Mouse (Mus musculus) Patski (cell line): Measurements from ENCODE around the gene Mc1r. TPM values are rescaled to one million over a fixed set of nuclear protein-coding genes. Genes with fewer than 3 reads are reported as not detected.
"Not testable (repeated sequence)": the region's sequence is repeated elsewhere in the genome, so short reads cannot be mapped to it uniquely, and the experiment has no call there.

ENCODE experiments used
- ATAC-seq: fragments of 100-300 bp; one replicate; pipeline ENCODE4 v1.8.0; 2021
- CTCF ChIA-PET: fragments of 350-600 bp; sonication (Branson Sonifier 250); formaldehyde crosslinking; loops from one replicate; lab custom pipeline; 2022; ENCODE audit warnings: inconsistent platforms; lab: Charles Lee
- POLR2A ChIA-PET: fragments of 350-600 bp; sonication (Branson Sonifier 250); formaldehyde crosslinking; loops from one replicate; lab custom pipeline; 2022; ENCODE audit warnings: antibody characterized with exemption, inconsistent platforms; lab: Charles Lee
- DNase-seq: peaks from one replicate; pipeline ENCODE4 v3.0.0-alpha.2; 2011; ENCODE audit warnings: low read depth, low spot score
- H3K27me3 ChIP-seq: fragments of 371-371 bp; one replicate; pipeline ENCODE4 v1.5.1; 2021
- CTCF ChIP-seq: fragments of 100-300 bp; IDR thresholded peaks from one replicate; pipeline ENCODE4 v1.5.1; 2021
- in situ Hi-C: fragments of 300-500 bp; cut with MboI; formaldehyde crosslinking; loops from 3 replicates; pipeline ENCODE4 v1.11.1; 2018; ENCODE audit warnings: low pct_unique_long_range_greater_than_20kb, mixed read lengths
- polyA plus RNA-seq: library from polyadenylated mRNA; unstranded; gene quantifications from one replicate; pipeline ENCODE4 v1.2.3, GENCODE M21; 2021

The Mc1r gene
- polyA plus RNA-seq, 1 experiment from 2014 or later, result 0.05 TPM

- CTCF ChIA-PET, result no interaction called here
- no peaks in the 10 kb centered on the region for H3K27me3 ChIP-seq
- POLR2A ChIA-PET, result no interaction called here
- no peak for TF ChIP-seq CTCF
- in situ Hi-C loops, result no loop called here
- ATAC-seq, result no peak
- no peak for DNase-seq
Observed at GRCm38 (mm10) chr8:123450783-123451182, 43.9 kb downstream of the Mc1r start.

- DNase-seq, POLR2A ChIA-PET, ATAC-seq, H3K27me3 ChIP-seq, in situ Hi-C loops: not testable (repeated sequence)
- CTCF ChIA-PET, result interaction anchor here (1.3 kb wide), 1 partner anchor 9 kb away, joined by 5 read pairs; no protein-coding TSS in a partner anchor
Observed at GRCm38 (mm10) chr8:123451747-123452146, 44.8 kb downstream of the Mc1r start.

GRCm38 (mm10) chr8:123452149-123452548, 45.2 kb downstream of the Mc1r start:
- in situ Hi-C loops, result no loop called here
- ChIA-PET POLR2A (no interaction called here), CTCF (interaction anchor here (1.3 kb wide), 1 partner anchor 9 kb away, joined by 5 read pairs; no protein-coding TSS in a partner anchor)
- no peaks in the 10 kb centered on the region for H3K27me3 ChIP-seq
- DNase-seq (no peak), ATAC-seq (no peak)
- no peak for TF ChIP-seq CTCF

- no peaks in the 10 kb centered on the region for H3K27me3 ChIP-seq
- ChIA-PET POLR2A (no interaction called here), CTCF (interaction anchor here (1.0 kb wide), 1 partner anchor 10 kb away, joined by 3 read pairs; no protein-coding TSS in a partner anchor)
- ATAC-seq (no peak), DNase-seq (no peak)
- TF ChIP-seq CTCF, result no peak
- in situ Hi-C loops, result no loop called here
Observed at GRCm38 (mm10) chr8:123453291-123453690, 46.4 kb downstream of the Mc1r start.

GRCm38 (mm10) chr8:123453951-123454350, 47.0 kb downstream of the Mc1r start:
- in situ Hi-C loops, result no loop called here
- no peak for TF ChIP-seq CTCF
- ATAC-seq (no peak), DNase-seq (no peak)
- CTCF ChIA-PET, result interaction anchor here (1.0 to 1.1 kb wide), 2 partner anchors 10 to 12 kb away, joined by 3 read pairs; no protein-coding TSS in a partner anchor
- POLR2A ChIA-PET, result no interaction called here
- no peaks in the 10 kb centered on the region for H3K27me3 ChIP-seq

- ChIA-PET CTCF (interaction anchor here (1.0 to 1.1 kb wide), 2 partner anchors 11 kb away, joined by 3 read pairs; no protein-coding TSS in a partner anchor), POLR2A (no interaction called here)
- no peak for DNase-seq
- in situ Hi-C loops, result no loop called here
- H3K27me3 ChIP-seq, result no peaks in the 10 kb centered on the region
- TF ChIP-seq CTCF, result no peak
- no peak for ATAC-seq
Observed at GRCm38 (mm10) chr8:123454559-123454958, 47.7 kb downstream of the Mc1r start.

Other genes starting within 250 kb of the Mc1r start
- 0.05 TPM for gene Sult5a1, start 248.8 kb upstream of the Mc1r start, polyA plus RNA-seq
- not detected for gene Dpep1, start 220.9 kb upstream of the Mc1r start, polyA plus RNA-seq
- gene Chmp1a, start 194.3 kb upstream of the Mc1r start, polyA plus RNA-seq, result 133 TPM
- gene Spata33, start 194.3 kb upstream of the Mc1r start, polyA plus RNA-seq, result 5.4 TPM
- gene Cdk10, start 182.3 kb upstream of the Mc1r start, polyA plus RNA-seq, result 55.8 TPM
- gene Spata2l, start 170.9 kb upstream of the Mc1r start, polyA plus RNA-seq, result 4.7 TPM
- gene Zfp276, start 152.9 kb upstream of the Mc1r start, polyA plus RNA-seq, result 22.3 TPM
- gene Vps9d1, start 152.8 kb upstream of the Mc1r start, polyA plus RNA-seq, result 22.1 TPM
- 28.5 TPM for gene Fanca, start 88.5 kb upstream of the Mc1r start, polyA plus RNA-seq
- 7.1 TPM for gene Spire2, start 74.4 kb upstream of the Mc1r start, polyA plus RNA-seq
- gene Tcf25, start 33.4 kb upstream of the Mc1r start, polyA plus RNA-seq, result 232 TPM
- 3.9 TPM for gene Tubb3, start 4.3 kb downstream of the Mc1r start, polyA plus RNA-seq
- 38.9 TPM for gene Def8, start 16.4 kb downstream of the Mc1r start, polyA plus RNA-seq
- gene Afg3l1, start 70.8 kb downstream of the Mc1r start, polyA plus RNA-seq, result 63.4 TPM
- 12.1 TPM for gene Dbndd1, start 108.4 kb downstream of the Mc1r start, polyA plus RNA-seq
- 55.7 TPM for gene Gas8, start 111.7 kb downstream of the Mc1r start, polyA plus RNA-seq
- gene Rhou, start 246.8 kb downstream of the Mc1r start, polyA plus RNA-seq, result 73.3 TPM